Mouse (Mus musculus): ENCODE measurements around the gene Mest. TPM values are rescaled to one million over a fixed set of nuclear protein-coding genes. Genes with fewer than 3 reads are reported as not detected.
A peak's percentile ranks its signal among the peaks of the same experiment; 100 is the strongest.

Mest gene
- polyA plus RNA-seq (2015; fragmentation: Nextera tagmentation; extraction: Ambion mirVana), result 321 and 324 TPM in 2 replicates

DNA sequence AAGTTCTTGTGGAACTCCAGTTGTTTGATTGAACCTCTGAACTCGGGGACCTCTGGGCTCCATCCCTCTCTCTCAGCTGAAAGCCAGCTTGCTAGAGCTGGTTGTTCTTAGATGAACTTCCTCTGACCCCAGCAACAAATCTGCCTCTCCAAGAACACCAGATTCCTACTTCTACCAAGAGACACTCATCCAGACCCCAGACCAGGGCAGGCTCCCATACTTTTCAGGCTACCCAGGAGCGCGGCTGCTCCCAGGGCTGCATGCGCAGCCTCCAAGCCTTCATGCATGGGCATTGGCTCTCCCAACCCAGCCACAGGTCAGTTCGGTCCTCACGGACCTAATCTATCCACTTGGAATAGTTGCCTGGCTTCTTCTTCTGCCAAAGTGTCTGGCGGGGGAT, at the start of gene Mest:
Gene Mest, plus strand, starts transcription at position 217 of the 400 bp plus-strand sequence.
- H3K9ac ChIP-seq, result no peak within 1 kb of the TSS
- H3K27ac ChIP-seq (replicated peaks), result peak within 1 kb of the TSS; percentile 75
- no peak for ATAC-seq (ENCODE audit: low FRiP score, low read depth)
- H3K4me2 ChIP-seq, result no peak within 1 kb of the TSS
- H3K4me1 ChIP-seq (replicated peaks), result peaks cover 20% of the 10 kb centered on the region; the same call in 1 of the 2 replicates
- WGBS, result 75% methylated on average over 7 of the region's 7 CpGs
- no peaks in the 10 kb centered on the region for H3K9me3 ChIP-seq
- no peaks in the 10 kb centered on the region for H3K27me3 ChIP-seq
- H3K36me3 ChIP-seq, result no peaks in the 10 kb centered on the region
- H3K4me3 ChIP-seq, result no peak within 1 kb of the TSS

DNA sequence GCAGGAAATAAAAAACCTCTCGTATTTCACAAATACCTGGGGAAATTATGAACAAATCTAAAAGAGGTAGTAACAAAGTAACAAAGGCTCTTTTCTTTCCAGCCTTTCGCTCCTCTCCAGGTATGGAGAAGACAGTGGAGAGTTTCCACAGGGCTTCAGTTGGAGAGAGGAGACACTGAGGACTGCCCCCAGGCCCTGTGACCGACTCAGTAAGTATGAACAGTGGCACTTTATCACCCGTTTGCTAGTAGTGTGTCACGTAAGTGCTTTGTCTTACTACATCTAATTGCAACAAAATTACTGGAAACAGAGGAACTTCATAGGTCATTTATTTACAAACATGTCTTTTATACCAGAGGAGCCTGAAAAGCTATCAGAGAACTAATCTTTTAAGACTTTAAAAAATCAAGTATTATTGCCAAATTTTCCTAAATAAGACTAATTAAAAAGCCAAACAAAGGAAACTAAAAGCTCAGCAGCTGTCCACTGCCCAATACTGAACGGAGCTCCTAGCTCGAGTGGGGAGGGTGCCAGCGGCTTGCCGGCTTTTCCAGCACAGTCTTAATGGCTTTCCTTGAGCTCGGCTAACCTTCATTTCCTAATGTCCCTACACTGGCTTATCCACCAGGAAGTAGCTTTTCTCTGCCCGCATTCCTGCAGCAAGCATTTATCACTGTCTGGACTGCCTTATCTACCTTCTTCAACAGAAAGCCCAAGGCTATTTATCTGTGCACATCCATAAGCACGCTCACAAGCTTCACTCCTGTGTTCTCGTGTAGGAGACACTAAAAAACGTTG, 49.4 kb upstream of the Mest start:
- Histone ChIP-seq H3K4me1 (replicated peaks) (peaks cover 32% of the 10 kb centered on the region), H3K36me3 (no peaks in the 10 kb centered on the region), H3K27ac (replicated peaks) (peak overlapping the region; percentile 94), H3K4me2 (peak overlapping the region; percentile 48), H3K9ac (peak overlapping the region; percentile 12; the same call in 1 of the 2 replicates), H3K4me3 (no peak overlapping the region), H3K9me3 (no peaks in the 10 kb centered on the region), H3K27me3 (no peaks in the 10 kb centered on the region)
- 22% methylated on average over 14 of the region's 14 CpGs for WGBS
- peak; percentile 64; the same call in 1 of the 2 replicates for ATAC-seq (ENCODE audit: low FRiP score, low read depth)

DNA sequence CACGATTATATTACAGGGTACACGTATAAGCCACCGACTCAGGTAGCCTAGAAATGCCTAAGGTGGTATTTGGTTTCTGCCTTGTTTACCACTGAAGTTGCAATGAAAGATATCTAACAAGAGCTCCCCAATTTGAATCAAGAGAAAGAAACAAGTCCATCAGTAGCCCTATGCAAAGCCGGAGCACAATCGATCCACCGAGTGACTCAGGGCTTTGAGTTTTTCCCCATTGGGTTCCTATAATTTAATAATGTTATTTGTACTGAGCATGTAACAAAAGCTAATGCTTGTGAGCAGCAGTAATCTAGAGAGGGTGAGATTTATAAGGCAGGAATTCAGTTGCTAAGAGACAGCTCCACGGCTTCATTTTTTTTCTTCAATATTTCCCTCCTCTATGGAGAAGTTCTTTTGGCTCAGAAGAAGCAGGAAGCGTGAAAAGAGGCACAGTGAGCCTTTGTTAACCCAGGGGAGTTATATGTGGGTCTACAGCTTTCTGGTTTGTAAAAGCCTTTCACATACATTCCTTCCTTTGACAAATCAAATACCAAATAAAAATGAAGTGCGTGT, 48.5 kb upstream of the Mest start:
- peak; percentile 52 for ATAC-seq (ENCODE audit: low FRiP score, low read depth)
- no peak overlapping the region for H3K4me3 ChIP-seq
- H3K36me3 ChIP-seq, result no peaks in the 10 kb centered on the region
- no peaks in the 10 kb centered on the region for H3K27me3 ChIP-seq
- WGBS, result 26% methylated on average over 9 of the region's 9 CpGs
- H3K27ac ChIP-seq (replicated peaks), result peak overlapping the region; percentile 94
- peaks cover 39% of the 10 kb centered on the region for H3K4me1 ChIP-seq (replicated peaks)
- H3K4me2 ChIP-seq, result peak overlapping the region; percentile 48
- 0 out of 2 replicates have a peak overlapping the region, but pooled peaks have one; percentile 54 for H3K9ac ChIP-seq
- no peaks in the 10 kb centered on the region for H3K9me3 ChIP-seq

DNA sequence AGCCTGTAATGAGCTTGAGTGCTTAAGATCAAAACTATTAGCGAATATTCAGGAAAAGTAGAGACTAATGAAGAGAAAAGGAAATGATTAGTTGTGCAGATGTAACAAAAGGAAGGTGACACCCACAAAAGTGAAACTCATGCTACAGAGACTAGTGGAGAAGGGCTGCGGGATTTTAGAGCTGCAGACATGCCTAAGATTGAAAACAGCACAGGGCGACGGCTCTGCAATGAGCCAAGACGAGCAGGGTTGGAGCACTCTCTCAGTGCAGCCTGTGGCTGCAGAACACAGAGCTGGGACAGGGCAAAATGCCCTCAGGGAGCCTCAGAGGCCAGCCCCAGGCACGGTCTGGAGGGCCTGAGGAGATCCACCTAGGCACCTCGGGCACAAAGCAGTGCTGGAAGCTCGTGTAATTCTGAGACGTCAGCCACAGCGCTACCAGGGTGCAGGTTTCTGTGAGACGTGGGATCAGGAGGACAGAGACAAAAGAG, 48.0 kb upstream of the Mest start:
- 7% methylated on average over 11 of the region's 11 CpGs for WGBS
- no peaks in the 10 kb centered on the region for H3K36me3 ChIP-seq
- H3K4me1 ChIP-seq (replicated peaks), result peaks cover 39% of the 10 kb centered on the region
- peak overlapping the region; percentile 54 for H3K9ac ChIP-seq
- H3K27me3 ChIP-seq, result no peaks in the 10 kb centered on the region
- peak; percentile 68; the same call in 1 of the 2 replicates for ATAC-seq (ENCODE audit: low FRiP score, low read depth)
- H3K27ac ChIP-seq (replicated peaks), result peak overlapping the region; percentile 94
- H3K9me3 ChIP-seq, result no peaks in the 10 kb centered on the region
- peak overlapping the region; percentile 48 for H3K4me2 ChIP-seq
- no peak overlapping the region for H3K4me3 ChIP-seq

GRCm38 (mm10) chr6:30676506-30676905, 46.8 kb upstream of the Mest start:
- WGBS, result 84% methylated on average over 6 of the region's 6 CpGs
- peaks cover 39% of the 10 kb centered on the region for H3K4me1 ChIP-seq (replicated peaks)

DNA sequence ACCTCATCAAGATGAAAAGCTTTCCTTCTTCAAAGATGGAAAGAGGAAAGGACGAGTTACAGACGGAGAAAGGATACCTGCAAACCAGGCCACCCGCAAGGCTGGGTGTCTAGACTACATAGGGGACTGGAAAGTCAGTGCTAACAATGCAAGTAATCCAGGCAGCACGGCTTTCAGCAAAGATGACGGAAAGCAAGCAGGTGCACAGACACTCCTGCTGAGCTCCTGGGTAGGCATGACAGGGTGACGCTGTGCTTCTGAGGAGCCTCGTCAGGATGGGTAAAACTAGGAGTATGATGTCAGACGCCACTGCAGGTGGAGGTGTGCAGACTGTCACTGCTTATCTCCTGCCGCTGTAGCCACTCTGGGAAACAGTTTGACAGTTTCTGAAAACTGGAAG, 45.8 kb upstream of the Mest start:
- Histone ChIP-seq H3K4me3 (no peak overlapping the region), H3K4me2 (no peak overlapping the region), H3K9ac (no peak overlapping the region), H3K27me3 (no peaks in the 10 kb centered on the region), H3K27ac (replicated peaks) (no peak overlapping the region), H3K4me1 (replicated peaks) (peaks cover 42% of the 10 kb centered on the region), H3K9me3 (no peaks in the 10 kb centered on the region), H3K36me3 (no peaks in the 10 kb centered on the region)
- WGBS, result 70% methylated on average over 9 of the region's 9 CpGs
- ATAC-seq (ENCODE audit: low FRiP score, low read depth), result no peak

More at GRCm38 (mm10) chr6:30676506-30676905, 46.8 kb upstream of the Mest start:
- H3K4me2 ChIP-seq, result no peak overlapping the region
- H3K27me3 ChIP-seq, result no peaks in the 10 kb centered on the region
- no peak overlapping the region for H3K4me3 ChIP-seq
- ATAC-seq (ENCODE audit: low FRiP score, low read depth), result no peak
- H3K9me3 ChIP-seq, result no peaks in the 10 kb centered on the region
- 0 out of 2 replicates have a peak overlapping the region, but pooled peaks have one; percentile 94 for H3K27ac ChIP-seq (replicated peaks)
- no peaks in the 10 kb centered on the region for H3K36me3 ChIP-seq
- no peak overlapping the region for H3K9ac ChIP-seq

DNA sequence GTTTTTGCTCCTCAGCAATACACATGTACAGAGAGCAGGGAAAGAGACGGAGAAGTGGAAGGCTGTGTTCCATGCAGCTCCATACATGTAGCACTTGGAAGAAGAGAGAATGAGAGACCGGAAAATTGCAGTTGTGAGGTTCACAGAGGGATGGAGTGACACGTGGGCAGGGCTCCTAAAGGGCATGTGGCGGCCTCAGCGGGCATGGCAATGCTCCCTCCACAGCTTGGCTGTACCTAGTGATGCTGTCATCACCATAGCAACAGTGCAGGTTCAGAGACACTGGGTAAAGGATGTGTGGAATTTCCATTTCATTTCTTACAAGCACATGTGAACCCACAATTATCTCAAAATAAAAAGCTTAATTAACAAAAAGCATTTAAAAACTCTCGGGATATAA, 44.9 kb upstream of the Mest start:
- peak; percentile 78 for ATAC-seq (ENCODE audit: low FRiP score, low read depth)
- WGBS, result 18% methylated on average over 6 of the region's 6 CpGs
- H3K4me2 ChIP-seq, result 0 out of 2 replicates have a peak overlapping the region, but pooled peaks have one; percentile 4

GRCm38 (mm10) chr6:30679567-30679966, 43.8 kb upstream of the Mest start:
- no peaks in the 10 kb centered on the region for H3K9me3 ChIP-seq
- no peak overlapping the region for H3K4me3 ChIP-seq
- H3K27ac ChIP-seq (replicated peaks), result 0 out of 2 replicates have a peak overlapping the region, but pooled peaks have one; percentile 32
- H3K36me3 ChIP-seq, result no peaks in the 10 kb centered on the region
- H3K4me1 ChIP-seq (replicated peaks), result peaks cover 37% of the 10 kb centered on the region
- H3K4me2 ChIP-seq, result no peak overlapping the region
- ATAC-seq (ENCODE audit: low FRiP score, low read depth), result no peak
- WGBS, result 58% methylated on average over 5 of the region's 5 CpGs
- H3K9ac ChIP-seq, result no peak overlapping the region
- H3K27me3 ChIP-seq, result no peaks in the 10 kb centered on the region

More for the DNA sequence above, 44.9 kb upstream of the Mest start:
- Histone ChIP-seq H3K9me3 (no peaks in the 10 kb centered on the region), H3K4me1 (replicated peaks) (peaks cover 47% of the 10 kb centered on the region), H3K9ac (no peak overlapping the region), H3K36me3 (no peaks in the 10 kb centered on the region), H3K27me3 (no peaks in the 10 kb centered on the region), H3K4me3 (no peak overlapping the region), H3K27ac (replicated peaks) (peak overlapping the region; percentile 72)

DNA sequence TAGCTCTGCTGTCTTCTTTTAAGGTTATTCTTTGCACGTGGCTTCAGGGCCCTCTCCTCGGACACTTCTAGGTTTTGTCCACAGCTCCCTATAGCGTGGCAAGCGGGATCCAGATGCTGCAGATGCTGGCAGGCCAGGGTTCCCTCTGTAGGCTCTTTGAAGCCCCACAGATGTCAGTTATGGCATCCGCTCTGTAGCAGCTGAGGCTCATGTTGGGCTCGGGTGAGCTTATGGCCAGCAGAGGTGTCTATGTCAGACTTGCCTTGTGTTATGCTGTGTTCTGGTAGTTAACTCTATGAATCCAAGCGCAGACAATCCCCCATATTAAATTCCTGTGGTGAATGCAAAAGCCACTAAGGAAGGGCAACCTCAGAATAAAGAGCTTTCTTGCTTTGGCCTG, 42.9 kb upstream of the Mest start:
- ATAC-seq (ENCODE audit: low FRiP score, low read depth), result no peak
- Histone ChIP-seq H3K36me3 (no peaks in the 10 kb centered on the region), H3K4me2 (no peak overlapping the region), H3K4me3 (no peak overlapping the region), H3K9ac (no peak overlapping the region), H3K27ac (replicated peaks) (no peak overlapping the region), H3K9me3 (no peaks in the 10 kb centered on the region), H3K27me3 (no peaks in the 10 kb centered on the region), H3K4me1 (replicated peaks) (peaks cover 28% of the 10 kb centered on the region)
- 82% methylated on average over 7 of the region's 7 CpGs for WGBS

GRCm38 (mm10) chr6:30681935-30682900, 41.1 kb upstream of the Mest start:
- WGBS, result 54% methylated on average over 13 of the region's 13 CpGs
- ATAC-seq (ENCODE audit: low FRiP score, low read depth), result no peak
- Histone ChIP-seq H3K27ac (replicated peaks) (0 out of 2 replicates have a peak overlapping the region, but pooled peaks have one; percentile 26), H3K4me3 (no peak overlapping the region), H3K27me3 (no peaks in the 10 kb centered on the region), H3K36me3 (no peaks in the 10 kb centered on the region), H3K4me1 (replicated peaks) (peaks cover 21% of the 10 kb centered on the region), H3K9me3 (no peaks in the 10 kb centered on the region), H3K9ac (no peak overlapping the region), H3K4me2 (no peak overlapping the region)

DNA sequence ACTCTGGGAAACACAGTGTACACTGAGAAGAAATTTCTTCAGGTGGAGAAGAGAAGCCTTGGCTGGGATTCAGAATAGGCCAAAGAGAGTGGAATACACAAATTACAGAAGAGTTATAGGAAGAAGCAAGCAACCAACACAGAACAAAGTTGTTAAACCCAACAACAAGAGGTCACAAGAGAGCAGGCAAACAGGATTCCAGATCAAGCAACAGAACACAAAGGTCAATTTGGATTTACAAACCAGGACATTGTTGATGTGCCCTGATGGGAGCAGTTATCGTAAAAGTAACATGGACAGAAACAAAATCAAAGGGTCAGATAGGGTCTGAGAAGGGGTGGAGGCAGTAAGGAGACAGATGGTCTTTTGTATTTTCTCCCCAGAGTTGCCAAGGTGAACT, 38.8 kb upstream of the Mest start:
- no peak overlapping the region for H3K9ac ChIP-seq
- ATAC-seq (ENCODE audit: low FRiP score, low read depth), result no peak
- H3K27ac ChIP-seq (replicated peaks), result no peak overlapping the region

More for the DNA sequence above, 38.8 kb upstream of the Mest start:
- no peaks in the 10 kb centered on the region for H3K9me3 ChIP-seq
- peaks cover 10% of the 10 kb centered on the region for H3K4me1 ChIP-seq (replicated peaks)
- H3K4me3 ChIP-seq, result no peak overlapping the region
- H3K27me3 ChIP-seq, result no peaks in the 10 kb centered on the region
- WGBS, result 83% methylated on average over 1 of the region's 1 CpGs
- no peak overlapping the region for H3K4me2 ChIP-seq
- no peaks in the 10 kb centered on the region for H3K36me3 ChIP-seq

Measured in hindbrain, embryonic 15.5 days (tissue).